27 mouse cellular contexts compared by ENCODE assay signal in genomic region chr6:90613277-90613676, GRCm38 (mm10). TPM values are rescaled to one million over a fixed set of nuclear protein-coding genes. Genes with fewer than 3 reads are reported as not detected.
DNase-seq lines count a peak whose midpoint lies in the region; ATAC-seq and TF ChIP-seq lines count a peak whose summit lies in the region.
"Had no signal": no experiment of that assay in that cellular context is flagged by ENCODE, and none has a peak within 500 bp of the region (broad histone marks: within the 10 kb centered on the region; RNA-seq: fewer than 3 reads in every experiment).

No protein-coding gene starts in this region.

- ATAC-seq in liver, embryonic 12.5 days = no peak
- ATAC-seq: forebrain, embryonic 14.5 days; forebrain, postnatal 0 days; Patski had no signal

- no peak overlapping the region for H3K9ac ChIP-seq in liver, embryonic 12.5 days
- H3K9ac ChIP-seq: embryonic facial prominence, embryonic 12.5 days; embryonic facial prominence, embryonic 15.5 days; forebrain, postnatal 0 days; heart, embryonic 12.5 days; heart, embryonic 15.5 days; hindbrain, embryonic 15.5 days had no signal

- TF ChIP-seq POLR2A in lung, adult 2 months (IDR thresholded peaks at IDR 0.05; ENCODE audit: borderline replicate concordance, extremely low read depth, low read depth, low read length) = no peak

- intact Hi-C loops in gastrocnemius, adult 2 months (cut with DNase I) = no loop called here

- DNase-seq in gastrocnemius, adult 2 months = no peak
- no peak for DNase-seq in gastrocnemius, adult 18-20 months (ENCODE audit: low spot score)
- DNase-seq in liver = no peak
- peak; percentile 83 for DNase-seq in 416B (ENCODE audit: low read depth)
- DNase-seq in adrenal gland, adult 18-20 months (ENCODE audit: low spot score in 2 of 2) = no peak
- no peak for DNase-seq in lung, adult 2 months
- DNase-seq: adrenal gland, adult 2 months; adrenal gland, postnatal 14 days; cerebellum, adult 11 months; cerebellum, adult 2 months; cerebellum, adult 9-11 months; cerebellum, postnatal 25 days; forebrain, postnatal 0 days; gastrocnemius, postnatal 10 days; gastrocnemius, postnatal 36 days; heart, adult 2 months; heart, postnatal 10 days; heart, postnatal 36 days had no signal

- peak overlapping the region; percentile 92 for H3K27ac ChIP-seq in gastrocnemius, adult 2 months
- peak overlapping the region; percentile 15; the same call in 1 of the 2 replicates for H3K27ac ChIP-seq in liver, embryonic 12.5 days
- H3K27ac ChIP-seq: embryonic facial prominence, embryonic 12.5 days; embryonic facial prominence, embryonic 15.5 days; heart, adult 2 months; heart, embryonic 15.5 days; hindbrain, embryonic 10.5 days; hindbrain, embryonic 15.5 days had no signal

- no peak overlapping the region for H3K4me2 ChIP-seq in liver, embryonic 12.5 days
- H3K4me2 ChIP-seq: embryonic facial prominence, embryonic 12.5 days; embryonic facial prominence, embryonic 15.5 days; heart, embryonic 12.5 days; heart, embryonic 15.5 days; hindbrain, embryonic 15.5 days had no signal

- peaks cover 81% of the 10 kb centered on the region for H3K4me1 ChIP-seq in liver, embryonic 12.5 days
- no peaks in the 10 kb centered on the region; the same call in 1 of the 2 replicates for H3K4me1 ChIP-seq in lung, adult 2 months (ENCODE audit: control insufficient read depth, insufficient read depth, low read length)
- H3K4me1 ChIP-seq: embryonic facial prominence, embryonic 12.5 days; hindbrain, embryonic 15.5 days had no signal

- no peaks in the 10 kb centered on the region for H3K36me3 ChIP-seq in liver, embryonic 12.5 days
- H3K36me3 ChIP-seq: embryonic facial prominence, embryonic 12.5 days; embryonic facial prominence, embryonic 15.5 days; heart, embryonic 12.5 days; heart, embryonic 15.5 days; hindbrain, embryonic 10.5 days; hindbrain, embryonic 15.5 days had no signal

- 64% methylated on average over 8 of the region's 8 CpGs for WGBS in liver, embryonic 12.5 days (ENCODE audit: insufficient replicate concordance)
- 85% methylated on average over 8 of the region's 8 CpGs for whole genome bisulfite sequencing in lung, adult 2 months

- no peaks in the 10 kb centered on the region for H3K27me3 ChIP-seq in liver, embryonic 12.5 days (replicated peaks)
- H3K27me3 ChIP-seq: embryonic facial prominence, embryonic 12.5 days; embryonic facial prominence, embryonic 15.5 days; heart, embryonic 12.5 days; heart, embryonic 15.5 days; hindbrain, embryonic 15.5 days; Patski had no signal

- no peaks in the 10 kb centered on the region for H3K9me3 ChIP-seq in liver, embryonic 12.5 days (replicated peaks)
- H3K9me3 ChIP-seq: embryonic facial prominence, embryonic 12.5 days; embryonic facial prominence, embryonic 15.5 days; heart, embryonic 12.5 days; heart, embryonic 15.5 days; hindbrain, embryonic 10.5 days; hindbrain, embryonic 15.5 days had no signal

- H3K4me3 ChIP-seq in gastrocnemius, adult 2 months = no peak overlapping the region
- no peak overlapping the region for H3K4me3 ChIP-seq in liver, embryonic 12.5 days
- no peak overlapping the region for H3K4me3 ChIP-seq in lung, adult 2 months (replicated peaks; ENCODE audit: extremely low read depth, low read depth, low read length)
- H3K4me3 ChIP-seq: embryonic facial prominence, embryonic 12.5 days; embryonic facial prominence, embryonic 15.5 days; heart, adult 2 months; heart, embryonic 12.5 days; heart, embryonic 15.5 days; hindbrain, embryonic 10.5 days; hindbrain, embryonic 15.5 days had no signal

- no peak for TF ChIP-seq CTCF in gastrocnemius, adult 2 months (IDR thresholded peaks at IDR 0.05)
- no peak for TF ChIP-seq CTCF in lung, adult 2 months (IDR thresholded peaks at IDR 0.05; ENCODE audit: insufficient read depth, low read length)

RNA-seq across cellular contexts. Expression of gene Slc41a3, which starts 8.8 kb away (rescaled TPM):
- 100 to 1,000 TPM in 1 of 2 experiments, 10 to 100 TPM in 1; 75.0 to 118 TPM for total RNA-seq in gastrocnemius, adult 2 months (2021)
- total RNA-seq in gastrocnemius, adult 18-20 months (2021) = 10 to 100 TPM; 83.4 to 93.7 TPM
- polyA plus RNA-seq in liver, embryonic 12.5 days (2016; fragmentation: Nextera tagmentation; extraction: Ambion mirVana) = 39.7 and 42.4 TPM in 2 replicates
- total RNA-seq in adrenal gland, adult 18-20 months (2021) = 10 to 100 TPM; 29.1 to 67.6 TPM
- 11.1 and 13.8 TPM in 2 replicates for polyA plus RNA-seq in lung, adult 2 months (2012; rRNA removed)
